Mouse (Mus musculus): ENCODE data around the gene Nfu1.
"Not testable (repeated sequence)": the region's sequence is repeated elsewhere in the genome, so short reads cannot be mapped to it uniquely, and the experiment has no call there.

Gene Nfu1

GRCm38 (mm10) chr6:87026980-87027379, 17.9 kb downstream of the Nfu1 start:
- no peak for DNase-seq

GRCm38 (mm10) chr6:87028881-87029280, 19.8 kb downstream of the Nfu1 start:
- DNase-seq, result no peak

GRCm38 (mm10) chr6:87031310-87031709, 22.3 kb downstream of the Nfu1 start:
- DNase-seq, result not testable (repeated sequence)

GRCm38 (mm10) chr6:87032401-87032800, 23.4 kb downstream of the Nfu1 start:
- DNase-seq, result no peak

- DNase-seq, result no peak
These were observed 25.4 kb downstream of the Nfu1 start for GRCm38 (mm10) chr6:87034395-87034794.

- no peak for DNase-seq
These were observed 29.0 kb downstream of the Nfu1 start for GRCm38 (mm10) chr6:87037826-87038620.

GRCm38 (mm10) chr6:87039161-87039560, 30.1 kb downstream of the Nfu1 start:
- DNase-seq, result no peak

GRCm38 (mm10) chr6:87040971-87041370, 31.9 kb downstream of the Nfu1 start:
- DNase-seq, result no peak

- no peak for DNase-seq
These were observed 32.4 kb downstream of the Nfu1 start for GRCm38 (mm10) chr6:87041431-87041830.

GRCm38 (mm10) chr6:87042004-87042336, 32.9 kb downstream of the Nfu1 start:
- DNase-seq, result no peak

GRCm38 (mm10) chr6:87042337-87043130, 33.5 kb downstream of the Nfu1 start, which contains the start of gene Gfpt1:
Gene Gfpt1 (plus strand): TSS chr6:87042846.
- DNase-seq, result peak; percentile 96

- DNase-seq, result no peak
These were observed 34.1 kb downstream of the Nfu1 start for GRCm38 (mm10) chr6:87043131-87043516.

GRCm38 (mm10) chr6:87044895-87045294, 35.9 kb downstream of the Nfu1 start:
- no peak for DNase-seq

GRCm38 (mm10) chr6:87045507-87045906, 36.5 kb downstream of the Nfu1 start:
- DNase-seq, result no peak

- not testable (repeated sequence) for DNase-seq
These were observed 39.7 kb downstream of the Nfu1 start for GRCm38 (mm10) chr6:87048712-87049111.

- no peak for DNase-seq
These were observed 42.9 kb downstream of the Nfu1 start for GRCm38 (mm10) chr6:87051886-87052425.

- DNase-seq, result no peak
These were observed 45.2 kb downstream of the Nfu1 start for GRCm38 (mm10) chr6:87054193-87054592.

- no peak for DNase-seq
These were observed 50.7 kb downstream of the Nfu1 start for GRCm38 (mm10) chr6:87059754-87060153.

- no peak for DNase-seq
These were observed 54.5 kb downstream of the Nfu1 start for GRCm38 (mm10) chr6:87063586-87063985.

- no peak for DNase-seq
These were observed 59.2 kb downstream of the Nfu1 start for GRCm38 (mm10) chr6:87068209-87068608.

- no peak for DNase-seq
These were observed 60.3 kb downstream of the Nfu1 start for GRCm38 (mm10) chr6:87069195-87069900.

- DNase-seq, result no peak
These were observed 61.6 kb downstream of the Nfu1 start for GRCm38 (mm10) chr6:87070641-87071040.

GRCm38 (mm10) chr6:87072759-87073158, 63.7 kb downstream of the Nfu1 start:
- no peak for DNase-seq

Measured in retina, postnatal 1 day (tissue).